In the genomic region with DNA sequence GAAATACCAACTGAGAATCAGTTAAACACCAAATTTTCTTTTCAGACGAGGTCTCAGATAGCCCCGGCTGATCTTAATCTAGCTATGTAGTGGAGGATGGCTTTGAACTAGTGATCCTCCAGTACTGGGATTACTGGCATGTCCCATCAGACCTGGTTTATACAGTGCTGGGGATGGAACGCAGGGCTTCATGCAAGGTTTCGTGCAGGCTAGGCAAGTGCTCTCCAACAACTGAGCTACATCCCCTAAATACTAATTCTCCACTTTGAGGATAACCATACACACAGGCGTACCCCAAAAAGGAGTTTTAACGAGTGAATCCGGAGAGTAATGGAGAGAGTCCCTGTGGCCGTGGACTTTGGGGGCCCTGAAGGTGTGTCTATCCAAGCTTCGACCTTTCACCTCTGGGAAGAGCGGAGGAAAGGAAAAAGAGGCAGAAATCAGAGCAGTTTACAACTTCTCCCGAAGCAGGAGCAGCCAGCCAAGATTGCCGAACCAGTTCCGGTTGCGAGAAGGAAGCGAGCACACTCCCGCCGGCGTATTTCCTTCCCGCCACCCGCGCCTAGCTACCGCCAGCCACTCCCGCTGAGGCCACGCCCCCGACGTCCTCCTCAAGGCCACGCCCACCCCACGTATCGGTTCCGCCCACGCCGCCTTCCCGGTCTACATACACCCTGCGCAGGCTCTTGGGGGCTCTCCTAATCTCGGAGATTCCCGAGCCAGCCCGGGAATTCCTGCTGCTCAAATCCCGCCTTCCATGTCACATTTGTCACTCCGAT, we compare ENCODE assay signal across 8 mouse cellular contexts. TPM values are rescaled to one million over a fixed set of nuclear protein-coding genes. Genes with fewer than 3 reads are reported as not detected.
DNase-seq lines count a peak whose midpoint lies in the region; ATAC-seq lines count a peak whose summit lies in the region.

No protein-coding gene starts in this region.

- H3K9ac ChIP-seq in hindbrain, embryonic 13.5 days = peak overlapping the region; percentile 73

- no peaks in the 10 kb centered on the region for H3K27me3 ChIP-seq in hindbrain, embryonic 13.5 days

- peak; percentile 97 for ATAC-seq in hindbrain, embryonic 13.5 days (ENCODE audit: low FRiP score)

- H3K27ac ChIP-seq in hindbrain, embryonic 13.5 days = peak overlapping the region; percentile 72

- no peaks in the 10 kb centered on the region for H3K9me3 ChIP-seq in hindbrain, embryonic 13.5 days

- WGBS in hindbrain, embryonic 13.5 days = 4% methylated on average over 39 of the region's 39 CpGs

- peak; percentile 99 for DNase-seq in NIH3T3 (ENCODE audit: low read depth)
- DNase-seq in cerebellum, postnatal 10 days = peak; percentile 99
- peak; percentile 94 to 96 for DNase-seq in frontal cortex, postnatal 10 days (ENCODE audit: low spot score in 2 of 2)
- DNase-seq in layer of hippocampus, postnatal 25 days (ENCODE audit: extremely low spot score in 1 of 2, low spot score in 1 of 2) = peak; percentile 90 to 96
- peak; percentile 99 for DNase-seq in lung, postnatal 25 days (ENCODE audit: low spot score)
- peak; percentile 99 for DNase-seq in retina, embryonic 14.5 days (ENCODE audit: low spot score)
- DNase-seq in thymus, postnatal 4 days = peak; percentile 100

- peaks cover 8% of the 10 kb centered on the region for H3K36me3 ChIP-seq in hindbrain, embryonic 13.5 days

- peak overlapping the region; percentile 51 for H3K4me3 ChIP-seq in hindbrain, embryonic 13.5 days

- peaks cover 25% of the 10 kb centered on the region for H3K4me1 ChIP-seq in hindbrain, embryonic 13.5 days (replicated peaks)

- H3K4me2 ChIP-seq in hindbrain, embryonic 13.5 days = peak overlapping the region; percentile 63

RNA-seq across cellular contexts. Expression of a gene that starts 0.6 kb away (rescaled TPM):
- 34.6 and 35.1 TPM in 2 replicates for polyA plus RNA-seq in hindbrain, embryonic 13.5 days (2015; fragmentation: Nextera tagmentation; extraction: Ambion mirVana)
- total RNA-seq in layer of hippocampus, postnatal 25 days (2021) = 10 to 100 TPM; 22.7 to 23.5 TPM

RNA-seq across cellular contexts. Expression of a gene that starts 42.8 kb away (rescaled TPM):
- polyA plus RNA-seq in hindbrain, embryonic 13.5 days (2015; fragmentation: Nextera tagmentation; extraction: Ambion mirVana) = 7.0 and 8.3 TPM in 2 replicates
- total RNA-seq in layer of hippocampus, postnatal 25 days (2021) = 10 to 100 TPM; 62.2 to 68.7 TPM

Comparison
In these comparisons a context has a peak if more than half of its experiments do, and no peak if none do; other contexts are left out.
1. Peak in every context shown above with its lines: DNase-seq, ATAC-seq, H3K4me3 ChIP-seq and H3K27ac ChIP-seq.